Mouse (Mus musculus) embryonic fibroblast, embryonic 13.5 days (primary cell): ENCODE results near the gene Ugt1a8.

ENCODE experiments used
- CTCF ChIP-seq: IDR thresholded peaks from 2 replicates; pipeline ENCODE4 v1.5.1; 2011; ENCODE audit warnings: mild to moderate bottlenecking, control low read depth, low read length, moderate library complexity, borderline replicate concordance; ENCODE audit not compliant: insufficient read depth
- POLR2A ChIP-seq: IDR thresholded peaks from 2 replicates; pipeline ENCODE4 v1.6.1; 2011; ENCODE audit warnings: low read depth, mild to moderate bottlenecking, control low read depth, low read length, moderate library complexity

GRCm38 (mm10) chr1:88264237-88264868 is 176.7 kb downstream of the Ugt1a8 start:
- no peak for TF ChIP-seq CTCF
- no peak for TF ChIP-seq POLR2A
